Mouse (Mus musculus) embryonic fibroblast, embryonic 13.5 days (primary cell): ENCODE measurements around the gene Fasl.

ENCODE experiments used
- CTCF ChIP-seq: IDR thresholded peaks from 2 replicates; pipeline ENCODE4 v1.5.1; 2011; ENCODE audit warnings: mild to moderate bottlenecking, control low read depth, low read length, moderate library complexity, borderline replicate concordance; ENCODE audit not compliant: insufficient read depth
- POLR2A ChIP-seq: IDR thresholded peaks from 2 replicates; pipeline ENCODE4 v1.6.1; 2011; ENCODE audit warnings: low read depth, mild to moderate bottlenecking, control low read depth, low read length, moderate library complexity

DNA sequence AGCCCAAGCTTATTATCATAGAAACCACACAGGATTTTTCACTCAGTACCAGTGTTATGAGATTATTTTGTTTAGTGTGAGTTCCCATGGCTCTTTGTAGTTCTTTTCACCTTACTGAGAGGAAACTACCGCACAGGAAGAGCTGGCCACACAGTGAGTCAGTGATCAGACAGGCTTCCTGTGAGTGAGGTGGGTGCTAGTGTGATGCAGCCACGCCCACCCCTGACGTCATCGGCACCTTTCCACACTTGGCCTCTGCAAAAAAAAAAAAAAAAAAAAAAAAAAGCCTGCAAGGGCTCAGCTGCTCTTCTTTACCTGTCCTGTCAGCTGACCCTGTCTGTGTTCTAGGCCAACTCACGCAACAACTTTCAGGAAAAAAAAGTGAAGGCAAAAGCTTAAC, 21.6 kb downstream of the Fasl start:
- TF ChIP-seq POLR2A: no peak
- no peak for TF ChIP-seq CTCF
